Mouse (Mus musculus) testis, postnatal 14 days (tissue): ENCODE data around the gene Coro7.

Experiments
- DNase-seq: peaks from one replicate; pipeline ENCODE4 v3.0.0; 2021; ENCODE audit warnings: low spot score

The Coro7 gene

GRCm38 (mm10) chr16:4615297-4615696, 64.3 kb downstream of the Coro7 start:
- DNase-seq: no peak

- DNase-seq: no peak
Observed at GRCm38 (mm10) chr16:4614639-4615038, 64.9 kb downstream of the Coro7 start.

GRCm38 (mm10) chr16:4613736-4614135, 65.8 kb downstream of the Coro7 start:
- DNase-seq: no peak

GRCm38 (mm10) chr16:4611676-4612075, 67.9 kb downstream of the Coro7 start:
- no peak for DNase-seq

- DNase-seq: no peak
Observed at GRCm38 (mm10) chr16:4611193-4611592, 68.4 kb downstream of the Coro7 start.

- DNase-seq: no peak
Observed at GRCm38 (mm10) chr16:4608532-4609059, 71.0 kb downstream of the Coro7 start.

- peak; percentile 44 for DNase-seq
Observed at GRCm38 (mm10) chr16:4607818-4608531, 71.6 kb downstream of the Coro7 start.

- DNase-seq: no peak
Observed at GRCm38 (mm10) chr16:4606431-4607084, 73.0 kb downstream of the Coro7 start.

- DNase-seq: no peak
Observed at GRCm38 (mm10) chr16:4605514-4606131, 74.0 kb downstream of the Coro7 start.

- DNase-seq: no peak
Observed at GRCm38 (mm10) chr16:4604293-4604837, 75.2 kb downstream of the Coro7 start.

- no peak for DNase-seq
Observed at GRCm38 (mm10) chr16:4603453-4603837, 76.1 kb downstream of the Coro7 start.

- DNase-seq: no peak
Observed at GRCm38 (mm10) chr16:4602766-4603452, 76.7 kb downstream of the Coro7 start.

GRCm38 (mm10) chr16:4602189-4602588, 77.4 kb downstream of the Coro7 start:
- no peak for DNase-seq

GRCm38 (mm10) chr16:4600701-4601310, 78.8 kb downstream of the Coro7 start:
- no peak for DNase-seq

- no peak for DNase-seq
Observed at GRCm38 (mm10) chr16:4599616-4600015, 80.0 kb downstream of the Coro7 start.

- no peak for DNase-seq
Observed at GRCm38 (mm10) chr16:4598891-4599543, 80.6 kb downstream of the Coro7 start.

GRCm38 (mm10) chr16:4598041-4598440, 81.5 kb downstream of the Coro7 start:
- DNase-seq: no peak

GRCm38 (mm10) chr16:4597296-4597695, 82.3 kb downstream of the Coro7 start:
- no peak for DNase-seq

- DNase-seq: no peak
Observed at GRCm38 (mm10) chr16:4596836-4597235, 82.7 kb downstream of the Coro7 start.

- no peak for DNase-seq
Observed at GRCm38 (mm10) chr16:4596141-4596728, 83.3 kb downstream of the Coro7 start.

GRCm38 (mm10) chr16:4595527-4595963, 84.0 kb downstream of the Coro7 start:
- peak; percentile 55 for DNase-seq
